Mouse (Mus musculus) T-helper 1 cell (primary cell): ENCODE measurements around the gene Wipf1.
"Not testable (repeated sequence)": the region's sequence is repeated elsewhere in the genome, so short reads cannot be mapped to it uniquely, and the experiment has no call there.

Experiments
- in situ Hi-C: fragments of 300-600 bp; cut with MboI, MseI; formaldehyde crosslinking; loops from one replicate; pipeline ENCODE4 v1.15.1; 2025; ENCODE audit warnings: high pct_unique_total_duplicates

The Wipf1 gene

DNA sequence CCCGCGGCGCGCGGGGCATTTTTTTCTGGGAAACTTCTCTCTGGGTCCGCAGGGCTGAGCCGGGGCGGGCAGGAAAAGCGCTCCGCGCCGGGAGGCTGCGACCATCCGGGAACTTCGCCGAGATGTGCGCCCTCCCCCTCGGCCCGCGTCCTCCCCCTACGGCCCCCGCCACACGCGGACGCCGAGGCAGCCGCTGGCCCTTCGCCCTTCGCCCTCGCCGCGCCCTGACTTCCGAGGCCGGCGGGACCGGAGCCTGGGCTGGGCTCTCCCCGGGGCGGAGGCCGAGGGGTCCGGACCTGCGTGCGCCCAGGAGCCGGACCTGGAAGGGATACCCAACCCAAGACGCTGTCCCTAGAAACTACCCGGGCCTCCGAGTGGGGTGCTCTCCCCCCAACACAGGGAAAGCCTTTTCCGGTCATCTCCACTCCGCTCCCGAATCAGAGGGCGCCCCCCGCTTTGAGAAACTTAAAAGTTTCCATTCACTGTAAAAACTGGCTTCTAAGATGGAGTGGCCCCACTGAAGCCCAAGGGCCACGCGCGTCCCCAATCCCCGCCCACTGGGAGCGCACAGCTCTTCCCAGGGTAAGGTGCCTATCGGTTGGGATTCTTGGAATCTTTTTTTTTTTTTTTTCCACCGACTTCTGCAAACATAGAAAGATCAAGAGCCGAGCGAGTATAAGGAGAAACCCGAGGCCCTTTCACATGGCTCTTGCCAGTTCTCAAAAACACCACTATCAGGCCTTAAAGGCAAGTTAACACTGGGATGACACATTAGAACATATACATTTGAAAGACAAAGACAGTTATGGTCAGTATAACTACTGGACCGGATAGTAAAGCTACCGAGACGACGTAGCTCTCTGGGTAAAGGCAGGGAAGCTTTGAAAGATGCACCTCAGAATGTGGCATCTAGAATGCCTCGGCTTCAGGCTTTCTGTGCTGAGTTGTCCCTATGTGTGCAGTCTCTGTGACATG, at the start of gene Wipf1:
Gene Wipf1 (minus strand): TSS at position 379 of the 975 bp plus-strand sequence.
- in situ Hi-C loops = no loop called here

DNA sequence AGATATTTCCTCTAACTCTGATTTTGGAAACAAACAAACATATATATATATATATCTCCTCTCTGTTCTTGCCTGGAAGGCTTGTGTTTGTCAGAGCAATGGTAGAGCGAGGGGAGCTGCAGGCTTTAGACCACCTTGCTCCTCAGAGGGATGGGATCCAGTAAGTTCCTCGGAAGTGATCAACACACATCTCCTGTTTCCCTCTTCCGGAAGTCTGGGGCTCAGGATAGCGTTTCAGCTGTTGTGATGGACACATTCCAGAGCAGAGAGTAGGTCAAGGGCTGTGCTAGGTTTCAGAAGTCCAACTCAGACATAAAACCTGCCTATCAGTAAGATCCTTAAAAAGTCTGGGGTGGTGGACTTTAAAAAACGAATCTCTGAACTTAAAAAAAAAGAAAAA, 49.6 kb upstream of the Wipf1 start:
- in situ Hi-C loops = no loop called here

DNA sequence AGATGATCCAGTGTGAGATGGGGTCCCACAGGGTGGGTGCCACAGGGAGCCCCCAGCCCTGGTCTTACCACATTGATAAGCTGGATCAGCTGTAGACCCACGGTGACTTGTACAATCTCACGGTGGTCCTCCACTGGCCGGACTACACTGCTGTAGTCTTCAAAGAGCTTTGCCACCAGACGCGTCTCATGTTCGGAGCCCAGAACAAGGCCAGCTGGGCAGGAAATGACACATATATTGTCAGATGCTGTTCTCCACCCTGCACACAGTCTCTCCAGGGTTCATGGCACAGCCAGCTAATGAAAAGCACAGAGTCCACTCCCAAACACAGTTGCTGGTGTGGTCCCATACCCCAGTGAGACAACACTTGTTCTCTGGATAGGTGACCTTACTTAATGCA, 44.9 kb upstream of the Wipf1 start:
- in situ Hi-C loops = no loop called here

DNA sequence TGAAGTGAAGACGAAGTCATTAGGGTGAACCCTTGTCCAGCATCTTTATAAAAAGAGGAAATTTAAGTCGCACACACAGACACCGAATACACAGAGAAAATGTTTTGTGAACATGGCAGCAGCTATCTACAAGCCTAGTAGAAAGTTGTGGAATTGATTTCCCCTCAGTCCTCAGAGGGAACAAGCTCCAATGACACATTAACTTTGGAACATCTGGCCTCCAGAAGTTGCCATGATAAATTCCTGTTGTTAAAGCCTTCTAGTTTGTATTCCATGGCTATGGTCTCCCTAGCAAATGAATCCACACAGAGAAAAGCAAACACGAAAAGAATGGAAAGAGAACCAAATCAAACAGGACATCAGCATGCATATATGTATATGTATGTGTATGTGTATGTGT, 44.0 kb upstream of the Wipf1 start:
- in situ Hi-C loops = no loop called here

DNA sequence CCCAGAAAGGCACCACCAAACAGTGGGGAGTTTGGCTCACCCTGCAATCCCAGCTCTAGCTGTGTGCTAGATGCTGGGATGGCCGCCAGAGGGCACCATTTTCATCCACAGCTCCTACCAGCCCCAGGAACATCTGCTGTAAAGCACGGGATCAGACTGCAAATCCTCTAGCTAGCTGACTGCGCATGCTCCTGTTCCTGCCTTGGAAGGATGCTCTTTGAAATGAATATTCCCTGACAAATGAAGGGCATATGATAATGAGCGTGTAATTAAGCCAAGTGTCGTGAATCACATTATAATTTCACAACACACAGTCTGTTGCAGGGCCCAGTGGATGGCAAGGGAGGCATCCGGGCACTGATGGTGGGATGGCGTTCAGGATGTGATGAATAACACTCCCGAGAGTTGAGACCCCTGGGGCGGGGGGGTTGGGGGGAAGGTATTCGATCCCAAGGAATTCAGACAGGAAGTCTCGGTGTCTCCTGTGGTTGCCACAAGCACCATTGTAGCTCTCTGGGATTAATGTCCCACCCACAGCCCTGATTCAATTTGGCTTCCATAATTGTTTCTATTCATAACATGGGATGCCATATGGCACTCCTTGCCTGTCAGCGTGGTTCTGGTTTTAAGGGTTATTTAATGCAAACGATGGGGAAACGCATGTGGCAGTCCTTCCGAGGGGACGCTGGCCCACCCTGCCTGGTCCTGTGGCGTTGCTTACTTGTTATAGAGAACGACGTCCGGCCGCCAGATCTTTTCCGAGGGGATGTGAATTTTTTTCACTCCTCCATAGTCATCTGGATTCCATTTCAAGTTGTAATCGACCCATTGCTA, 43.2 kb upstream of the Wipf1 start:
- in situ Hi-C loops = no loop called here

DNA sequence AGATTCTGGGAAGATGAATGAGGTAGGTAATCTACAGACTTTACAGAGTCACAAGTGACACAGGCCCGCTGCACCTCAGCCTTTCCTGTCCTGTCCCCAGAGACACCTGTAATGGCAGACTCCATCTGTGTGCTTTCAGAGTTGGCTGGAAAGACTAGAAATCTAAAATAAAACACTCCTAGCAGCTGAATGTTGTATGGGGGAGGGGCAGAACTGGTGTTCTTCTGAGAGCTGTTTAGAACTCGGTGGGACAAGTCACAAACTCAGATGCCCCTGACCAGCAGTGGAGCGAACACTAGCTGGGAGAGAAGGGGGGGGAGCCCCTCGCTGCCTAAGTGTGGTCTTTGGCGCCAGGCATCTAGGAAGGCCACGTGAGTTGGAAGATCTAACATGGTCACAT, 42.4 kb upstream of the Wipf1 start:
- in situ Hi-C loops = no loop called here

DNA sequence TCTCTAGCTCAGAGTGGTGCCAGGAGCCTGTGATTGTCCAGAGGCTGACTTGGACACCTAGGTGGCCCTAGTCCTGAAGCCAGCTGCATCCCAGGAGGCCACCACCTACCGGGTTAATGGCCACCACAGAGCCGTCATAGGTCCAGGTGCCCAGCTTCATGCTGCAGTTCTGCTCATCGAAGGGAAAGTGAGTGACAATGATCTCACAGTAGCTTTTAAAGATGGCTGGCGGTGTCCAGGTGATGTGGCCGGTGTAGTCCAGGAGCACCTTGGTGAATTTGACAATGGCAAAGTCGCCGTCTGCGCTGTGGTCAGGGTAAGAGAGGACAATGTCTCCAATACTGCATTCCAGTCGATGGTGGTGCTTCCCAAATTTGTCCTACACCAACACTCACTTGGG, 41.8 kb upstream of the Wipf1 start:
- in situ Hi-C loops = no loop called here

DNA sequence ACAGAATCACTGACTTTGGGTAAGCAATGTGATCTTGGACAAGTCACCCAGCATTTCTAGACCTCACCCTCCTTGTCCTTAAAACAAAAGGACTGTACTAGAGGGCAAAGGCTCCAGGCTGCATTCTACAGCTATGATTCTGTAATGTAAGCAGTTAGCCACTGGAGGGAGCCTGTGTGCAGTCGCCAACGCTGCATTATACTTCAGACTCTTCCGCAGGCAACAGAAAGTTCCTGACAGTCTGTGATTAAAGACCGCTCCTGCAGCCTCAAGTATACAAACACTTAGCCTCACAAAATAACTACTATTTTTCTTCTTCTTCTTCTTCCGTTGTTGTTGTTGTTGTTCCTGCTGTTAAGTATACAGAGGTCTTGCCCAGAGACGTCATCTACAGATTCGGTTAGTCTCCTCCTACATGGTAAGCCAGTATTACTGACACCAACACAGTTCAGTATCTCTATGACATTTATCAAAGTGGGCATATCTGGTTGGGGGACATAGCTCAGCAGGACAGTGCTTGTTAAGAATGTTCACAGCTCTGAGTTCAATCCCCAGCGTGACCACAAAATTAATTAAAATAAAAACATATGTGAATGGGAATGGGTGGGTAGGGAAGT, 37.6 kb upstream of the Wipf1 start:
- in situ Hi-C loops = no loop called here

DNA sequence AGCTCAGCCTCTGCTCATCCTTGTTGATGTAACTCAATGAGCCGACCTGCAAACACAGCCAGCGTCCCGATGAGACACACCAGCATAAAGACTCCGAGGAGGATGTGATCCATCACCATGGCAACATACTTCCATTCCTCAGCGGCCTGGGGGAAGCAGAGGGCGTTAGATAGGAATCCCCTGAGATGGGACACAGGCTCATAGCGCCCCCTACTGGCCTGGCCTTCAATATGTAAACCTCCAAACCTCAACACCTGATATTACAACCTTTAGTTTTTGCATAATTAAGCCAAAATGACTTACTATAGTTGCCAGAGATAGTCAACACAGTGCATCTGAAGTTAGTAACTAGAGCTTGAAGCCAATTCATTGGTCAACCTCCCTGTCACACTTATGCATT, 36.6 kb upstream of the Wipf1 start:
- in situ Hi-C loops = no loop called here

DNA sequence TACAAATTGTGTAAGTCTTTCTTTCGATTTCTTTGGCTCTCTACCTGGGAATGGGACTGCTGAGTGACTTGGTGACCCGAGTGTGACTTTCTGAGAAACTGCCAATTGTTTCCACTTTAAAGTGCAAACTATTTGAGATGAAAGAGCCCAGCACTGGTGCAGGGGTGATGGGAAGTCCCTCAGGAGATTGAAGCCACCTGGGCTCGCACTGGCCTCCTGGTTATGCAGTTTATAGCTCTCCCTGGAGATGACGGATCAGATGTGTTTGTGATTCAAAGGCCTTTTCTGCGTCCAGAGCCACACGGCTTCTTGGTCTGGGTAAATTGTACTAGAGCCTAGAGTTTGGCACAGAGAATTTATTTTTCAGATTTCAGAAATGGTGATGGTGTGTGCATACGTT, 34.2 kb upstream of the Wipf1 start:
- in situ Hi-C loops = no loop called here

DNA sequence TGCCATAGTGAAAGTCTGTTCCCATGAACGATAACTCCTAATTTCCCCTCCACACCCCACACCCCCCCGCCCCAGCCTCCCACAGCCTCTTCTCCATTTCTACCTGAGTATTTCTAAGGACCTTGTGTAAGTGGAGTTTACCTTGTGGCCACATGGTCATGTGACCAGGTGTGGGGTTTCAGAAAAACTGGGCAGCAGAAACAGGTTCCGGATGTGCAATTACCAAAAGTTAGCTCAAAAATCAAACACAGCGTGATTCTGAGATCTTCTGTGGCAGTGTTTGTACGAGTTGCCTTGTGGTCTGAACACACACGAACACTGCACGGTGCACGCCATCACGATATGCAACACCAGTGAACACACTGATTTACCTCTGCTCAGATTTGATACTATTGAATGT, 33.1 kb upstream of the Wipf1 start:
- in situ Hi-C loops = no loop called here

DNA sequence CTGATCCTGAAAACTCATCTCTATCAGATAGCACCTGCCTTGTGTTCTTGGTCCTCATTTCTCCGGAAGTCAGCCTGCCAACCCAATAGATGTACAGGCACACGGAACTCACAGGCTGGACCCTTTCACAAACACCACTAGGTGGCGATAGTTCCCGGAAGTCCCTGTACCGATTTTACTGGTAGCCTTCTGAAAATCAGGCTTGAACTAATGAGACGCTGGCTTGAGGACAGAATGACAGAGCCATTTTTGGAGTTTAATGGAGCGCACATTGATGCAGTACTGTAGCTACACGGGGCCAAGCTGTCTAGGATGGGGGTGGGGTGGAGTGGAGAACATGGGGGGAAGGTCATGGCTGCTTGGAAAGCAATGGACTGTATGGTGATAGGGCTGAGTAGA, 32.1 kb upstream of the Wipf1 start:
- in situ Hi-C loops = no loop called here

DNA sequence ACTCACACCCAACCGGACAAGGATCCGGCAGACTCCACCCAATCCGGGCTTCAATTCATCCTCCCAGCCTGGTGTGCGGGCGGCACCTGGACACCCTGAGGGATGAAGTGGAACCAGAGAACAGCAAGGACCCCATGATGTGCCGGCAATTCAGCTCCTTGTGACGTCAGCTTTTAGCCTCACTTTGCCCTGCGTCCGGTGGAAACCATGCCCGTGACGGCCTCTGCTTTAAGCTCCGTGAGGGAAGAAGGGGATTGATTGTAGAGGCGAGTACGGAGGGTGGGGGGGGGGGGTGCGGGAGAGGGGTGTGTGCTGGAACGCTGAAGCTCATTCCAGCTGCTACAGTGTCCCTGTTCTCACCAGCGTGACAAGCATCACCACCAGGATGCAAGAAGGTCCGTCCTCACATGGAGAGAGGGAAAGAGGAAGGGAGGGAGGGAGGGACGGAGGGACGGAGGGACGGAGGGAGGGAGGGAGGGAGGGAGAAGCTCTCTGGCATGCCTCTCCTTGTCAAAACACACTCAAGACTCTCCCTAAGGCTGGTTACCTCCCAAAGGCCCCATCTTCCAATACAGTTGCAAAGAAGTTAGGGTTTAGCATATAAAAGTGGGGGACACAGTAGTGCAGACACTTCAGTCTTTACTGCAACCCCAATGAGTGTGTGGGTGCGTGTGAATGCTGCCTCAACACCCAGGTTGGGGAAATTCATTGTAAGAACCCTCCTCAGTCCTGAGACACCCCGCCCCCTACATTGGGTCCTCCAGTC, 31.5 kb upstream of the Wipf1 start:
- in situ Hi-C loops = no loop called here

DNA sequence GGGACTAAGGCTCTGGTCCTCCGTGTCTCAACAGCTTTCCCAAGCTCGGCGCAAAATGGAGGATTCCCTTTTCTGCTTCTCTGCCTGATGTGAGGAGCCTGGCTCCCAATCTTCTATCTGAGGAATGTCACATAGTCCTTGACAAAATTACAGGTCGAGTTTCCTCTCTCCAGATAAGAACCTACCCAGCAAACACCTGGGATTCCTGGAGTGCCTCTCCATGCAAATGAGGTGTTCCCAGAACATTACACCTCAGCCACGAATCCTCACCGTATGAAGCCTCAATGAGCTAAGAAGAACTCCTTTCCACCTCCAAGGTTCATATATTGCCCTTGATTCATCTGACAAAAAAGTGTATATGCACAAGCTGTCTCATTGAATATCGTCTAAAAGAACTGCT, 30.9 kb upstream of the Wipf1 start:
- in situ Hi-C loops = no loop called here

DNA sequence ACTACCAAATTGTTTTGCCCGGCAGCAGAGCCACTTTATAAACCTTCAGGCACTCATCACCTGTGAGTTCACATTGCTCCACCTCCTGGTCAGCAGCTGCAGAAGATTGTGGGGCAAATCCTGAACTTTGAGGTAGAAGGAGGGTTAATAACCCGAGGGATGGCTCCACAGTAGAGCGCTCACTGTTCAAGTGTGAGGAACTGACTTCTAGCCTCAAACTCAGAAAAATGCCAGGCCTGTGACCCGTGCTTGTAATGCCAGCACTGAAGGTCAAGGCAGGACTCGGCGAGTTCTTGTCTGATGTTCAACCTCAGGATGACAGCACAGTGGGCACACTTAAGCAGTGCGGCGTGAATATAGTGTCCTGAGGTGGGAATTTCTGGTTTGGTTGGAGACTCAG, 28.4 kb upstream of the Wipf1 start:
- in situ Hi-C loops = no loop called here

DNA sequence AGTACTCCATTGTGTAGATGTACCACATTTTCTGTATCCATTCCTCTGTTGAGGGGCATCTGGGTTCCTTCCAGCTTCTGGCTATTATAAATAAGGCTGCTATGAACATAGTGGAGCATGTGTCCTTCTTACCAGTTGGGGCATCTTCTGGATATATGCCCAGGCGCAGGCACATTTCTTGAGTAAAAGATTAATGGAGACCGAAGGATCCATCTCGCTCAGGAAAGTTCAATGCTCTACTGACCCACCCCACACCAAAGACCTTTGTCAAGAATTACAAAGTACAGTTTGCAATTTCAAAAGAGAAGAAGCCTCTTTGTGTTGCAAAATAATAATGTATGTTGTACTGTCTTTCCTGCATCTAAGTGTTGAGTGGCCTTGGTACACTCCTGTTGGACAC, 27.5 kb upstream of the Wipf1 start:
- in situ Hi-C loops = not testable (repeated sequence)

DNA sequence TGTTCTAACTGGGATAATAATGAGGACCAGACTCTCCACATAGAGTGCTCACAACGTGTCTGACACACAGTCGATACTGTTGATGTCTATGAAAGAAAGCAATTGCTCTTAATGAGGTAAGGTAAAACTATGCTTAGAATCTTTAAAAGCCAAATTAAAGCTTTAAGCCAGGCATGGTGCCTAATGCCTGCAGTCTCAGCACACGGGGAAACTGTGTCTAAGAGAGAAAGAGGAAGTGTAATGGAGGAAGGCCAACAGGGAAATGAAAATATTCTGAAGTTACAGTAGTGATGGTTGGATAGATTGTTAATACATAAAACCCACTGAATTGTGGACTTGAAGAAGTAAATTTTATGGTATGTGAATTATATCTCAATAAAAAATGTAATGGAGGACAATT, 24.9 kb upstream of the Wipf1 start:
- in situ Hi-C loops = no loop called here

DNA sequence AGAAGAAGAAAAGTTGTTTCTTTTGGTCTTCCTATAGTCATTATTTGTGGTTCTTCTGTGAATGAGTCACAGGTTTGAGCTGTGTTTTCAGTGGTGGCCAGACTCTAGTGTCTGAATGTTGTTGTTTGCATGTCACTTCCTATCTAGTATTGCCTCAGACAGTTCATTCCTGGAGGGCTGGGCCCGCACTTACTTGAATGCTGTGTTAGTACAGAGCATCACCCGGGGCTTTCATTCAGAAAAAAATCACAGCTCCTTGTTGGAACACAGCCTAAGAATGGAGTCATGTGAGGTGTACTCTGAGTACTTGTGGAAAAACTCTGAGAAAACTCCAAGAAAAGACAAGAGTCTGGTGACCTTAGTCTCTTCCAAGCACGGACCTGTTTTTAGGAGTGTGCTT, 23.4 kb upstream of the Wipf1 start:
- in situ Hi-C loops = no loop called here

DNA sequence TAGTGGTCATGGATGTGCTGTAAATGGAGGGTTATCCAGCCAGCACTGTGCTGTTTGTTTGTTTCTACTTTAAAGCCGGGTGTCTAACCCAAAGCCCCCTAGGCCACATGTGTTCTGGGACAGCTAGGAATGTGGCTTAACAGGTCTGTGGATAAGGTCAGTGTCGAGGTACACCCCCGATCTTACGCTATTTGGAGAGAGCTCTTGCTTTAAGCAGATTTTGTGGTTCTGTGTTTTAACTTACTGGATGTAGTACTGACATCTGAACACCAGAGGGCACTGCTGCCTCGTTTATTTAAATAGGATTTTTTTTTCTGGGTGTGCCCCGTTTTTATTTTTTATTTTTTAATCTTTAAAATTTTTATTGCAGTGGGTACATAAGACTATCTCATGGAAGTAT, 21.2 kb upstream of the Wipf1 start:
- in situ Hi-C loops = no loop called here

DNA sequence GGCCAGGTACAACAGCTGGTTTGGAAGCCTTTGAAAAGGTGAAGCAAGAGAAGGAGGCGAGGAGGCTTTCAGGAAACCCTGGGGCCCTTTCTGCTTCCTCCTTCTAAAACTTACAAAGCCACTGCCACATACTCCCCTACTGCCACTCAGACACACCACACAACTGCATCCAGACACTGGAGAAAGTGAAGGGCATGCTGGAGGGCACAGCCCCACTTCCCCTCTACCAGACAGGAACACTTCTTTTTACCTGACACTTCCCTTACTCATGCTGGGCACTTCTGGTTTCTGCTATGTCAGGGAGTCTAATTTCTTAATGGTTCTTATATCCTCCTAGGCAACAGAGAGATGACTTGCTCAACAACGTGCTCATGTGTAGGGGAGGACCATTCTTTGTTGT, 19.0 kb upstream of the Wipf1 start:
- in situ Hi-C loops = no loop called here

DNA sequence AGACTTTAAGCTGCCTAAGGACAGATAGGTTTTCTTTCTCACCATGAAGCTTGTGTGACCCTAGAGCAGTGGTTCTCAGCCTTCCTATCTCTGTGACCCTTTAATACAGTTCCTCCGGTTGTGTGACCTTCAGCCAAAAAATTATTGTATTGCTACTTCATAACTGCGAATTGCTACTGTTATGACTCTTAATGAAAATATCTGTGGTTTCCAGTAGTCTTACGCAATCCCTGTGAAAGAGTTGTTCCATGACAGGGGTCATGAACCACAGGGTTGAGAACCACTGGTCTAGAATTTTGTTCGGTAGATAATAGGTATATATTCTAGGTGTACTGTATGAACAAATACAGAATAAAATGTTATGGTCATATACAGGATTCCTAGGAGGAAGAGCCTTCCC, 17.7 kb upstream of the Wipf1 start:
- in situ Hi-C loops = no loop called here

DNA sequence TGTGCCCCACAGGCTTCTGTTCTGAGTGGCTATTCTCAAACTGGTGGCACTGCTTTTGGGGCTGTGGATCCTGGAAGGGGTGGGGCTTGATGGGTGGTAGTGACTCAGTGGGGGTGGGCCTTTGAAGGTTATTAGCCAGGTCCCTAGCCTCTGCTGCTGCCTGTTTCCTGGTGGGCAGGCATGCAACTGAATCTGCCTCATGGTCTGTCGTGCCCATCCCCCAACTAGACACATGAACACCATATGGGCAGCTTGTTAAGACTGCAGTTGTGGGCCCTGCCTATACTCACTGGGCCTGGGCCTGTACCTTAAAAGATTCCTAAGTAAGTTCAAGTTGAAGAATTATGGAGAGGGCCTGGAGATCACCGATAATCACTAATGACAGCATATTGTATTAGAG, 16.0 kb upstream of the Wipf1 start:
- in situ Hi-C loops = no loop called here
